Mouse (Mus musculus): ENCODE measurements around the gene Bpifa6. TPM values are rescaled to one million over a fixed set of nuclear protein-coding genes. Genes with fewer than 3 reads are reported as not detected.

Gene Bpifa6
- polyA plus RNA-seq, 2 experiments, result not detected

DNA sequence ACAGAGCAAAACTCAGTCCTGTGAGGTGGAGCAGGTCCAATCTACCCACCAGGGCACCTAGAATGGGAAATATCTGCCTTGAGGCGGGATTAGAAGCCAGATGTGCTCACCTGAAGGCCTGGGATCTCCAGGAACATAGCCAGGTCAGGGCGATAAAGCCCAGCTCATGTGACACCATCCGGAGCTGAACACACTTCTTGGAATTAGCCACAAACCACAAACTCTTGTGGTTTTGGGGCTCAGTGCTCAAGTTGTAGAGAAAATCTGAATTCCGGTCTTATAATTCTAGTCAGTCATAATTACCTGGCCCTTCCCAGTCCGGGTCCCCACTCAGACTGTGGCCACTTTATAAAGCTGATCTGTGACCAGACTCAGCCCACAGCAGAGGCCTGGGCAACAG lies 36.9 kb upstream of the Bpifa6 start, which contains the start of gene Bpifb4:
Gene Bpifb4, plus strand, starts transcription at position 370 of the 400 bp plus-strand sequence.
- H3K9ac ChIP-seq (ENCODE audit: low read depth, low read length, severe bottlenecking), result no peak within 1 kb of the TSS
- no peaks in the 10 kb centered on the region for H3K9me3 ChIP-seq (ENCODE audit: control insufficient read depth, low read length)
- no peak for ATAC-seq (ENCODE audit: low FRiP score, low read depth)
- DNase-seq (ENCODE audit: low spot score), result no peak
- H3K4me2 ChIP-seq (replicated peaks; ENCODE audit: low read depth, low read length, severe bottlenecking), result no peak within 1 kb of the TSS
- no peaks in the 10 kb centered on the region for H3K36me3 ChIP-seq (ENCODE audit: control insufficient read depth, insufficient read depth, low read length)
- H3K4me1 ChIP-seq (ENCODE audit: control insufficient read depth, insufficient read depth, low read length), result no peaks in the 10 kb centered on the region
- H3K27me3 ChIP-seq (ENCODE audit: control insufficient read depth, insufficient read depth, low read length), result no peaks in the 10 kb centered on the region
- 74% methylated on average over 5 of the region's 5 CpGs for WGBS
- no peak for TF ChIP-seq POLR2A (IDR thresholded peaks at IDR 0.05; ENCODE audit: borderline replicate concordance, extremely low read depth, insufficient read depth, insufficient read length)
- H3K27ac ChIP-seq (replicated peaks; ENCODE audit: low read depth, low read length), result no peak within 1 kb of the TSS
- H3K4me3 ChIP-seq (replicated peaks; ENCODE audit: low read length), result no peak within 1 kb of the TSS

DNA sequence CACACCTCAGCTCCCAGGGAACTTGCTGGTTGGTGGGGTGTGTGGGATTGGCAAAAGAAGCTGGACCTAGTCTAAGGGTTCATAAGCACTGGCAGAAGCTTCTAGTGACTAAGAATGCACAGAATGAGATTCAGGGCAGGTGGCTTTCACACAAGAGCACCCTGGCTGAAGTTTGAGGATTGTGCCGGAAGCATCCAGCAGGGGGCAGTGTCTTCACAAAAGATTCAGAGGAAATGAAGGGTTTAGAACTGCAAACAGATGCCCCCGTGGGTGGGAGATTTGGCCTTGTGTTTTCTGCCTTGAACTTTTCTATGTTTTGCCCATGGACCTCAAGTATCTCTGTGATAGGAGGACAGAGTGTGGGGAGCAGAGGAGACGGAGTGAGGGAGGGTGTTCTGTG lies 31.2 kb upstream of the Bpifa6 start:
- no peaks in the 10 kb centered on the region for H3K27me3 ChIP-seq (ENCODE audit: control insufficient read depth, insufficient read depth, low read length)
- 40% methylated on average over 3 of the region's 3 CpGs for WGBS
- no peaks in the 10 kb centered on the region for H3K9me3 ChIP-seq (ENCODE audit: control insufficient read depth, low read length)
- H3K9ac ChIP-seq (ENCODE audit: low read depth, low read length, severe bottlenecking), result no peak overlapping the region
- no peaks in the 10 kb centered on the region for H3K4me1 ChIP-seq (ENCODE audit: control insufficient read depth, insufficient read depth, low read length)
- no peak overlapping the region for H3K27ac ChIP-seq (replicated peaks; ENCODE audit: low read depth, low read length)
- H3K36me3 ChIP-seq (ENCODE audit: control insufficient read depth, insufficient read depth, low read length), result no peaks in the 10 kb centered on the region
- DNase-seq (ENCODE audit: low spot score) (peak; percentile 26), ATAC-seq (ENCODE audit: low FRiP score, low read depth) (no peak)
- H3K4me3 ChIP-seq (replicated peaks; ENCODE audit: low read length), result no peak overlapping the region
- H3K4me2 ChIP-seq (replicated peaks; ENCODE audit: low read depth, low read length, severe bottlenecking), result no peak overlapping the region
- TF ChIP-seq POLR2A (IDR thresholded peaks at IDR 0.05; ENCODE audit: borderline replicate concordance, extremely low read depth, insufficient read depth, insufficient read length), result no peak

DNA sequence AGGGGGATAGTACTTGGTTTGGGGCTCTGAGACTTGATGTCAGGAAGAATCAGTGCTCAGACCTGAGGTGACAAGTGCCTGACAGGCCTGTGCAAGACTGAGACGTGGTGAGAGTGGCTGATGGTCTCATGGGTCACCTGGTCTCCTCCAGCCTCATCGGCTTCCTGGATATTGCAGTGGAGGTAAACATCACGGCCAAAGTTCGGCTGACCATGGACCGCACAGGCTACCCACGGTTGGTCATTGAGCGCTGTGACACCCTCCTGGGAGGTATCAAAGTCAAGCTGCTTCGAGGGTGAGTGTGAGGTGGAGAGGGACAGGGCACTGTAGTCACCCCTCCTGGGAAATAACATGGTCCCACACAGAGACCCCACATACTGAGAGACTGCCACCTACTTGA lies 30.2 kb upstream of the Bpifa6 start:
- Histone ChIP-seq H3K9ac (ENCODE audit: low read depth, low read length, severe bottlenecking) (no peak overlapping the region), H3K9me3 (ENCODE audit: control insufficient read depth, low read length) (no peaks in the 10 kb centered on the region), H3K4me3 (replicated peaks; ENCODE audit: low read length) (no peak overlapping the region), H3K36me3 (ENCODE audit: control insufficient read depth, insufficient read depth, low read length) (no peaks in the 10 kb centered on the region), H3K27me3 (ENCODE audit: control insufficient read depth, insufficient read depth, low read length) (no peaks in the 10 kb centered on the region), H3K27ac (replicated peaks; ENCODE audit: low read depth, low read length) (no peak overlapping the region), H3K4me2 (replicated peaks; ENCODE audit: low read depth, low read length, severe bottlenecking) (no peak overlapping the region), H3K4me1 (ENCODE audit: control insufficient read depth, insufficient read depth, low read length) (no peaks in the 10 kb centered on the region)
- ATAC-seq (ENCODE audit: low FRiP score, low read depth) (no peak; the same call in 1 of the 2 replicates), DNase-seq (ENCODE audit: low spot score) (no peak)
- no peak for TF ChIP-seq POLR2A (IDR thresholded peaks at IDR 0.05; ENCODE audit: borderline replicate concordance, extremely low read depth, insufficient read depth, insufficient read length)
- WGBS, result 79% methylated on average over 8 of the region's 8 CpGs

DNA sequence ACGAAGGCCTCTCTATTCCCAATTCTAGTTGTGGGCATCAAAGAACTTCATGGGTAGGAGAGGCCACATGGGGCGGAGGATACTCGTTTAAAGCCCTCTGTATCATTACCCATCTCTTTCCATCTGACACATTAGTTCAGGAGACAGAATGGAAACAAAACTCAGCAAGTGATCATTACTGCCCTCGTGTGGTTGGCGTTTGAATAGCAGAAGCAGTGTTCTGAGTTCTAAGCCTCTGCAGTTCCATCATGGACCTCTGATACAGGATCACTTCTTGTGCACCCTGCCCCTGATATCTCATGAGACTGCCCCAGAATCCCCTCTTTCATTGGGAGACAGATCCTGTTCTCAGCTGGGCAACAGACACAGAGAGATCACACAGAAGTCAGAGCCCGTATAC lies 21.8 kb upstream of the Bpifa6 start:
- H3K4me3 ChIP-seq (replicated peaks; ENCODE audit: low read length), result no peak overlapping the region
- TF ChIP-seq POLR2A (IDR thresholded peaks at IDR 0.05; ENCODE audit: borderline replicate concordance, extremely low read depth, insufficient read depth, insufficient read length), result no peak
- ATAC-seq (ENCODE audit: low FRiP score, low read depth), result no peak
- H3K9me3 ChIP-seq (ENCODE audit: control insufficient read depth, low read length), result no peaks in the 10 kb centered on the region
- H3K36me3 ChIP-seq (ENCODE audit: control insufficient read depth, insufficient read depth, low read length), result no peaks in the 10 kb centered on the region
- no peaks in the 10 kb centered on the region for H3K27me3 ChIP-seq (ENCODE audit: control insufficient read depth, insufficient read depth, low read length)
- H3K27ac ChIP-seq (replicated peaks; ENCODE audit: low read depth, low read length), result no peak overlapping the region
- H3K4me1 ChIP-seq (ENCODE audit: control insufficient read depth, insufficient read depth, low read length), result no peaks in the 10 kb centered on the region
- no peak overlapping the region for H3K4me2 ChIP-seq (replicated peaks; ENCODE audit: low read depth, low read length, severe bottlenecking)
- peak; percentile 68 for DNase-seq (ENCODE audit: low spot score)
- no peak overlapping the region for H3K9ac ChIP-seq (ENCODE audit: low read depth, low read length, severe bottlenecking)
- WGBS, result 29% methylated on average over 6 of the region's 6 CpGs

DNA sequence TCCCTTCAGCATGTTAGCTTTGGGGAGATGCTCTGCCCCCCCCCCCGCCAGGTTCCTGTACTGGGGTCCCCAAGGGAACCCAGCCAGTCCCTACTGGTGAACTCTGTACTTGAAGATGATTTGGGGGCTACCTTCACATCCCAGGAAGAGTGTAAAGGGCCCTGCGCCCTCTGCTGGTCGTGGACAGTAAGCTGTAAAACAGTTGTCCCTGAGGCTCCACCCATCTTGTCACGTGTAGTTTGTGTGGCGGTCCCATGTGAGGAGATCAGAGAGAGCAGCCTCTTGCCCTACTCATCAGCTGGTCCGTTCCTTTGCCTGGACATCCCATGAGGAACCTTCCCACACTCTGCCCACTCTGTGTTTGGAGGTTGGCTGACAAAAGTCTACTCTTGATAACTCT lies 20.9 kb upstream of the Bpifa6 start:
- ATAC-seq (ENCODE audit: low FRiP score, low read depth), result peak; percentile 44; the same call in 1 of the 2 replicates
- Histone ChIP-seq H3K4me3 (replicated peaks; ENCODE audit: low read length) (no peak overlapping the region), H3K4me1 (ENCODE audit: control insufficient read depth, insufficient read depth, low read length) (no peaks in the 10 kb centered on the region), H3K27me3 (ENCODE audit: control insufficient read depth, insufficient read depth, low read length) (no peaks in the 10 kb centered on the region), H3K4me2 (replicated peaks; ENCODE audit: low read depth, low read length, severe bottlenecking) (no peak overlapping the region), H3K36me3 (ENCODE audit: control insufficient read depth, insufficient read depth, low read length) (no peaks in the 10 kb centered on the region), H3K9me3 (ENCODE audit: control insufficient read depth, low read length) (no peaks in the 10 kb centered on the region), H3K9ac (ENCODE audit: low read depth, low read length, severe bottlenecking) (no peak overlapping the region), H3K27ac (replicated peaks; ENCODE audit: low read depth, low read length) (no peak overlapping the region)
- DNase-seq (ENCODE audit: low spot score), result peak; percentile 43
- 7% methylated on average over 6 of the region's 6 CpGs for WGBS
- no peak for TF ChIP-seq POLR2A (IDR thresholded peaks at IDR 0.05; ENCODE audit: borderline replicate concordance, extremely low read depth, insufficient read depth, insufficient read length)

DNA sequence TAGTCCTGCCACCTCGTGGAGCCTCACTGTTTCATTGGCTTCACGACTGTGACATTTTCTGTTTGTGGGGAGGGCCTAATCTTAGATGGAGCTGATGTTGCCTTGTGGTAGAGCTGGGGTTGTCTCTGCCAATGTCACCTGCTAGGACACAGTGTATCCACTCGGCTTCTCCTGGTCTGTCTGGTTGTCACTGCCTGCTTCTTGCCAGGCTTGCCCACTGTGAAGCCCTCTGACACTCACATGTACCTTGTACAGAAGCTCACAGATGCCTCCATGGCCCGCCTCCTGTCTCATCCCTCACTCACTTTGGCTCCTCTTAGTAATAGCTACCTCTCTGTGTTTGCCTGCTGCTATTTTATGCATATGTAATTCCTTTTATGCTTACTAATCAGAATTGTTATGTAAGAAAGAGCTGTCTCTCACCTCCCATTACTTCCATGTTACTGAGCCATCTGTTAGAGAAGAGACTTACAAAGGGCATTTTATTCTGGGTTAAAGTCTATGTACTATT lies 11.9 kb upstream of the Bpifa6 start:
- no peak for TF ChIP-seq POLR2A (IDR thresholded peaks at IDR 0.05; ENCODE audit: borderline replicate concordance, extremely low read depth, insufficient read depth, insufficient read length)
- Histone ChIP-seq H3K9me3 (ENCODE audit: control insufficient read depth, low read length) (no peaks in the 10 kb centered on the region), H3K36me3 (ENCODE audit: control insufficient read depth, insufficient read depth, low read length) (no peaks in the 10 kb centered on the region), H3K4me3 (replicated peaks; ENCODE audit: low read length) (no peak overlapping the region), H3K4me1 (ENCODE audit: control insufficient read depth, insufficient read depth, low read length) (no peaks in the 10 kb centered on the region), H3K27ac (replicated peaks; ENCODE audit: low read depth, low read length) (no peak overlapping the region), H3K9ac (ENCODE audit: low read depth, low read length, severe bottlenecking) (no peak overlapping the region), H3K27me3 (ENCODE audit: control insufficient read depth, insufficient read depth, low read length) (no peaks in the 10 kb centered on the region), H3K4me2 (replicated peaks; ENCODE audit: low read depth, low read length, severe bottlenecking) (no peak overlapping the region)
- ATAC-seq (ENCODE audit: low FRiP score, low read depth) (no peak), DNase-seq (ENCODE audit: low spot score) (no peak)
- WGBS, result 65% methylated on average over 4 of the region's 4 CpGs

Data from limb, embryonic 14.5 days (tissue).